Mouse (Mus musculus) lung, postnatal 0 days (tissue): ENCODE measurements around the gene Upk1b.

Source experiments
- CTCF ChIP-seq: IDR thresholded peaks from 2 replicates; pipeline ENCODE4 v1.5.1; 2016; ENCODE audit warnings: antibody characterized with exemption, mild to moderate bottlenecking
- EP300 ChIP-seq: IDR thresholded peaks from 2 replicates; pipeline ENCODE4 v1.6.1; 2016; ENCODE audit warnings: antibody characterized with exemption, mild to moderate bottlenecking, control low read depth

DNA sequence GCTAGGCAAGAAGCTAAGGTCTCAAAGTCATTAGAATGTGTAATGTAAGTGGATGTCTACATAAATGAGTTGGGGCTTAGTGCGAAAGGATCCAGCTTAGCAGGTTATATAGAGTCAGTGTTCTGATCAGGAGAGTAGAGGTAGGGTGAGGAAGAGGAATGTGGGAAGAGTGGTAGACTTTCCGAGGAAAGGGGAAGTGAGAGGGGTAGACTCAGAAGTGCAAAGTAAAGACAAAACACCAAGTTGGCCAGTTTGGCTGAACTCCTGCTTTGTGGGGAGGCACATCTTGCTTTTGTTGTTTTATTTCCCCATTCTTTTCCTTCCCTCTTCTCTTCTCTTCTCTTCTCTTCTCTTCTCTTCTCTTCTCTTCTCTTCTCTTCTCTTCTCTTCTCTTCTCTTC is 11.1 kb downstream of the Upk1b start:
- no peak for TF ChIP-seq CTCF
- TF ChIP-seq EP300: no peak
